Mouse (Mus musculus) cerebellum, adult 18-20 months (tissue): ENCODE data around the gene Emc8.
A peak's percentile ranks its signal among the peaks of the same experiment; 100 is the strongest.
"Not testable (repeated sequence)": the region's sequence is repeated elsewhere in the genome, so short reads cannot be mapped to it uniquely, and the experiment has no call there.

Experiments used
- DNase-seq, 2 experiments: peaks; one replicate each; pipeline ENCODE4 v3.0.0; 2021

Gene Emc8

GRCm38 (mm10) chr8:120684082-120684481 lies 15.7 kb upstream of the Emc8 start:
- DNase-seq, result no peak

GRCm38 (mm10) chr8:120683602-120684001 lies 15.2 kb upstream of the Emc8 start:
- DNase-seq, result peak; percentile 45

GRCm38 (mm10) chr8:120681113-120681512 lies 12.7 kb upstream of the Emc8 start:
- DNase-seq, result no peak

- not testable (repeated sequence) for DNase-seq
These were observed 12.0 kb upstream of the Emc8 start for GRCm38 (mm10) chr8:120680405-120680804.

- DNase-seq, result no peak
These were observed 11.4 kb upstream of the Emc8 start for GRCm38 (mm10) chr8:120679629-120680387.

- DNase-seq, result peak; percentile 73 to 83
These were observed 10.1 kb upstream of the Emc8 start for GRCm38 (mm10) chr8:120678447-120678846.

- DNase-seq, result no peak
These were observed 7.3 kb upstream of the Emc8 start for GRCm38 (mm10) chr8:120675718-120676117.

GRCm38 (mm10) chr8:120673298-120673697 lies 4.9 kb upstream of the Emc8 start:
- DNase-seq, result no peak

GRCm38 (mm10) chr8:120672626-120673229 lies 4.4 kb upstream of the Emc8 start:
- DNase-seq, result no peak

- DNase-seq, result no peak
These were observed 3.4 kb upstream of the Emc8 start for GRCm38 (mm10) chr8:120671775-120672174.

GRCm38 (mm10) chr8:120667561-120668373 lies 606 bp downstream of the Emc8 start, which contains the start of the genes Gm27021 and Cox4i1:
TSS of gene Gm27021 (minus strand) at chr8:120668079.
TSS of gene Cox4i1 (plus strand) at chr8:120668222.
- peak; percentile 93 to 95 for DNase-seq

GRCm38 (mm10) chr8:120666807-120667470 lies 1.4 kb downstream of the Emc8 start:
- DNase-seq, result no peak

GRCm38 (mm10) chr8:120665726-120666455 lies 2.5 kb downstream of the Emc8 start:
- DNase-seq, result no peak

- no peak for DNase-seq
These were observed 3.8 kb downstream of the Emc8 start for GRCm38 (mm10) chr8:120664566-120664965.

GRCm38 (mm10) chr8:120657415-120657814 lies 11.0 kb downstream of the Emc8 start:
- no peak for DNase-seq

GRCm38 (mm10) chr8:120656322-120657052 lies 11.9 kb downstream of the Emc8 start:
- DNase-seq, result no peak

GRCm38 (mm10) chr8:120647532-120647931 lies 20.8 kb downstream of the Emc8 start, which contains the start of gene 1190005I06Rik:
TSS of gene 1190005I06Rik (minus strand) at chr8:120647632.
- DNase-seq, result no peak

GRCm38 (mm10) chr8:120644663-120645062 lies 23.7 kb downstream of the Emc8 start:
- DNase-seq, result peak; percentile 56 to 57

- DNase-seq, result no peak
These were observed 26.2 kb downstream of the Emc8 start for GRCm38 (mm10) chr8:120642031-120642662.

- DNase-seq, result no peak
These were observed 27.1 kb downstream of the Emc8 start for GRCm38 (mm10) chr8:120641245-120641644.

- peak; percentile 35 to 36 for DNase-seq
These were observed 34.0 kb downstream of the Emc8 start for GRCm38 (mm10) chr8:120634329-120634839.
